Mouse (Mus musculus): Measurements from ENCODE around the gene Dach1.

DNA sequence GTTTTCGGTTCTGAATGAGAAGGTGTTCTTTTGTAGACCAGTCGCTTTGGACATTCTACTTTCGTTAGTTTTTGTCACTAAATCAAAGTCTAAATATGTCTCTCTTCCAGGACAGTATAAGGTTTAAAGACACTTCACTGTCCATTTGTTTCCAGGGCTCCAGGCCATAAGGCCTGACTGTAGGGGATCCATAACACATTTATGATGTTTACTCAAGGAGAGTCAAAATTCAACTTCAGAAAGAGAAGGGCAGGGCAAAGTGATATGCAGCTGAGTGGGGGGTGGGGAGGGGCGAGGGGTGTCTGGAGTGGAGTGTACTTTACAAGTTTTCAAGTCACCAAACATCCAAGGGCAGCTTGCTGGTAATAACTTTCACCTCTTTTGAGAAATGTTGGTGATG, 146.0 kb downstream of the Dach1 start:
- TF ChIP-seq TBP (conservative IDR thresholded peaks at IDR 0.05; ENCODE audit: low read depth, low read length) (no peak), KAT2A (IDR thresholded peaks at IDR 0.05; ENCODE audit: insufficient replicate concordance, low read length) (no peak), ETS1 (conservative IDR thresholded peaks at IDR 0.05; ENCODE audit: low read depth, low read length) (no peak), RCOR1 (conservative IDR thresholded peaks at IDR 0.05; ENCODE audit: low read depth, low read length) (no peak)
